Mouse (Mus musculus) brain, embryonic 14.5 days (tissue): Measurements from ENCODE around the gene Gm9913.

Experiments
- CTCF ChIP-seq: fragments of 200-500 bp; IDR thresholded peaks from 2 replicates; pipeline ENCODE4 v1.5.1; 2012; ENCODE audit warnings: inconsistent platforms, mild to moderate bottlenecking, moderate library complexity, borderline replicate concordance; ENCODE audit not compliant: insufficient read depth, insufficient read length; ENCODE audit errors: extremely low read depth
- POLR2A ChIP-seq: fragments of 200-500 bp; IDR thresholded peaks from 2 replicates; pipeline ENCODE4 v1.6.1; 2012; ENCODE audit warnings: mild to moderate bottlenecking, inconsistent platforms, borderline replicate concordance; ENCODE audit not compliant: poor library complexity, insufficient read depth, insufficient read length, severe bottlenecking; ENCODE audit errors: extremely low read depth

- TF ChIP-seq POLR2A (no peak), CTCF (no peak)
These were observed 3.5 kb downstream of the Gm9913 start for GRCm38 (mm10) chr2:125508381-125508780.
